Mouse (Mus musculus): ENCODE data around the gene Dmgdh. TPM values are rescaled to one million over a fixed set of nuclear protein-coding genes. Genes with fewer than 3 reads are reported as not detected.

Gene Dmgdh
- total and polyA plus RNA-seq, 3 experiments, result 0.20 to 0.27 TPM; not detected in 1

GRCm38 (mm10) chr13:93744118-93744517, 69.9 kb downstream of the Dmgdh start:
- Histone ChIP-seq H3K9ac (ENCODE audit: insufficient read depth, low read depth) (no peak overlapping the region), H3K79me2 (replicated peaks; ENCODE audit: control insufficient read depth, extremely low read depth, insufficient read depth, poor library complexity, severe bottlenecking) (no peaks in the 10 kb centered on the region), H3K27ac (ENCODE audit: insufficient read depth, low read depth) (no peak overlapping the region), H3K36me3 (replicated peaks in 1 of 2; ENCODE audit: control insufficient read depth in 1 of 2, insufficient read depth in 1 of 2, low read length in 1 of 2) (no peaks in the 10 kb centered on the region), H3K4me2 (ENCODE audit: insufficient read depth, low read depth, poor library complexity, severe bottlenecking) (no peak overlapping the region), H3K4me1 (ENCODE audit: control insufficient read depth in 1 of 2, insufficient read depth in 2 of 2) (no peaks in the 10 kb centered on the region), H3K4me3 (replicated peaks in 1 of 3; ENCODE audit: low read depth in 2 of 3, low read length in 2 of 3, poor library complexity in 1 of 3) (no peak overlapping the region), H3K27me3 (replicated peaks) (no peaks in the 10 kb centered on the region), H3K9me3 (replicated peaks; ENCODE audit: low read length) (no peaks in the 10 kb centered on the region)
- TF ChIP-seq UBTF (IDR thresholded peaks at IDR 0.05; ENCODE audit: low read depth, low read length), result no peak
- TF ChIP-seq CHD1 (IDR thresholded peaks at IDR 0.05; ENCODE audit: low read depth, low read length), result no peak
- no peak for TF ChIP-seq TCF12 (IDR thresholded peaks at IDR 0.05; ENCODE audit: low read depth, low read length)
- no peak for TF ChIP-seq BHLHE40 (IDR thresholded peaks at IDR 0.05; ENCODE audit: low read depth, low read length)
- no peak for TF ChIP-seq JUND (conservative IDR thresholded peaks at IDR 0.05; ENCODE audit: low read depth, low read length)
- no peak for TF ChIP-seq SMC3 (IDR thresholded peaks at IDR 0.05; ENCODE audit: low read depth, low read length)
- TF ChIP-seq NRF1 (IDR thresholded peaks at IDR 0.05; ENCODE audit: low read depth, low read length), result no peak
- no peak for TF ChIP-seq RCOR1 (conservative IDR thresholded peaks at IDR 0.05; ENCODE audit: low read depth, low read length)
- TF ChIP-seq CTCF (conservative IDR thresholded peaks at IDR 0.05 in 1 of 2, IDR thresholded peaks at IDR 0.05 in 1 of 2; ENCODE audit: low read depth in 2 of 2, low read length in 2 of 2), result no peak
- TF ChIP-seq ZC3H11A (IDR thresholded peaks at IDR 0.05; ENCODE audit: low read depth, low read length), result no peak
- no peak for TF ChIP-seq USF1 (IDR thresholded peaks at IDR 0.05; ENCODE audit: low read depth, low read length)
- TF ChIP-seq PAX5 (IDR thresholded peaks at IDR 0.05; ENCODE audit: low read length), result no peak
- no peak for TF ChIP-seq CHD2 (IDR thresholded peaks at IDR 0.05; ENCODE audit: low read length)
- TF ChIP-seq SIN3A (IDR thresholded peaks at IDR 0.05; ENCODE audit: low read length), result no peak
- TF ChIP-seq USF2 (conservative IDR thresholded peaks at IDR 0.05; ENCODE audit: low read depth, low read length), result no peak
- TF ChIP-seq POLR2A (IDR thresholded peaks at IDR 0.05; ENCODE audit: low read depth, low read length), result no peak
- no peak for DNase-seq (ENCODE audit: extremely low read depth)
- in situ Hi-C loops (cut with MboI; ENCODE audit: low pct_ligation_motif_present, low pct_unique_long_range_greater_than_20kb, low sequenced_read_pairs), result no loop called here
- dilution Hi-C loops (cut with MboI; ENCODE audit: extremely low pct_ligation_motif_present, extremely low pct_unique_long_range_greater_than_20kb, low sequenced_read_pairs), result no loop called here

DNA sequence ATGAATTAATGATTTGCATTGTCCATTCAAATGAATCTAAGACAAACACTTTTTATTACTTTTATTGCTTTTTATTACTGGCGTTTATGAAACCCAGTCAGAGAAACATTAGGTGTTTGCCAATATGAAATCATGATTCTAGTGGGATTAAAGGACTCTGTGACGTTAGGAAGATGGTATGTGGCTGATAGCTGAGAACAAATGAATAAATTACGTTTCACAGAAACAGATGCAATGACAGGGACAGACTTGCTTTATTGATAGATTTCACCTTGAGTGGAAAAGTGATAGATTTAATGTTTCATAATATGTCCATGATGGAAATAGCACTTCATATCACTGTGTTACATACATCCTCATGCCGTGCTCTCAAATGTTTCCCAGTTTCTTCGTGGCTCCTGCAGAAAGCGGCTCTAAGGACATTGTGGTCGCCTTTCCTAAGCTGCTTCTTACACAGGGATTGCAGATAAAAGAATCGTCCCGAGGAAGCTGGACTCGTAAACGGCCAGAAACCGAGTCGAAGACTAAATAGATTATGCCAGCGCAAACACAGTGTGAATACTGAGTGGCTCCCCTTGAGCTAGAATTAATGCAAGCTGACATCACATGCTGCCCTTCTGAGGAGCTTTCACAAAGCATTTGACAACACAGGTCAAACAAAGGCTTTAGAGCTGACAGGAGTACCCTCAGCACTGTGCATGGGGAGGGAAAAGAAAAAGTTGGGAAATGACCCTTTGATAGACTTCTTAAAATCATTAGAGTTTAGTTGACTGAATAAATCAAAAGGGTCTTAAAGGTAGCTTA, 78.6 kb downstream of the Dmgdh start:
- Histone ChIP-seq H3K9ac (ENCODE audit: insufficient read depth, low read depth) (no peak overlapping the region), H3K36me3 (replicated peaks in 1 of 2; ENCODE audit: control insufficient read depth in 1 of 2, insufficient read depth in 1 of 2, low read length in 1 of 2) (no peaks in the 10 kb centered on the region), H3K4me2 (ENCODE audit: insufficient read depth, low read depth, poor library complexity, severe bottlenecking) (no peak overlapping the region), H3K9me3 (replicated peaks; ENCODE audit: low read length) (no peaks in the 10 kb centered on the region), H3K4me1 (ENCODE audit: control insufficient read depth in 1 of 2, insufficient read depth in 2 of 2) (peaks cover 0 to 13% of the 10 kb centered on the region in 2 experiments; a peak in 2 of 4 replicates), H3K27ac (ENCODE audit: insufficient read depth, low read depth) (no peak overlapping the region), H3K27me3 (replicated peaks) (no peaks in the 10 kb centered on the region), H3K4me3 (replicated peaks in 1 of 3; ENCODE audit: low read depth in 2 of 3, low read length in 2 of 3, poor library complexity in 1 of 3) (no peak overlapping the region), H3K79me2 (replicated peaks; ENCODE audit: control insufficient read depth, extremely low read depth, insufficient read depth, poor library complexity, severe bottlenecking) (no peaks in the 10 kb centered on the region)
- in situ Hi-C loops (cut with MboI; ENCODE audit: low pct_ligation_motif_present, low pct_unique_long_range_greater_than_20kb, low sequenced_read_pairs), result no loop called here
- TF ChIP-seq EP300 (IDR thresholded peaks at IDR 0.05; ENCODE audit: low read length) (no peak), MAZ (IDR thresholded peaks at IDR 0.05; ENCODE audit: low read depth, low read length) (no peak), MEF2A (IDR thresholded peaks at IDR 0.05; ENCODE audit: borderline replicate concordance, low read depth, low read length) (no peak), MYC (IDR thresholded peaks at IDR 0.05; ENCODE audit: low read depth, low read length) (no peak), POLR2A (IDR thresholded peaks at IDR 0.05; ENCODE audit: low read depth, low read length) (no peak), HCFC1 (IDR thresholded peaks at IDR 0.05; ENCODE audit: low read depth, low read length) (no peak), E2F4 (IDR thresholded peaks at IDR 0.05; ENCODE audit: insufficient replicate concordance, low read depth, low read length) (no peak), BHLHE40 (IDR thresholded peaks at IDR 0.05; ENCODE audit: low read depth, low read length) (no peak), ELF1 (IDR thresholded peaks at IDR 0.05; ENCODE audit: low read depth, low read length) (no peak), NELFE (IDR thresholded peaks at IDR 0.05; ENCODE audit: low read depth, low read length) (no peak), SIN3A (IDR thresholded peaks at IDR 0.05; ENCODE audit: low read length) (no peak)
- dilution Hi-C loops (cut with MboI; ENCODE audit: extremely low pct_ligation_motif_present, extremely low pct_unique_long_range_greater_than_20kb, low sequenced_read_pairs), result no loop called here
- DNase-seq (ENCODE audit: extremely low read depth), result no peak

All from CH12.LX (cell line).